Mouse (Mus musculus) heart, postnatal 10 days (tissue): ENCODE measurements around the gene Cep128. TPM values are rescaled to one million over a fixed set of nuclear protein-coding genes. Genes with fewer than 3 reads are reported as not detected.

Experiments
- DNase-seq, 2 experiments: peaks; one replicate each; pipeline ENCODE4 v3.0.0; 2021
- intact Hi-C: fragments of 180-260 bp; cut with DNase I; formaldehyde crosslinking; loops from one replicate; pipeline ENCODE4 v1.15.1; 2025
- total RNA-seq, 2 experiments: library from RNA; stranded (reverse); gene quantifications; 2 replicates each; pipeline ENCODE4 v1.2.3; 2021

Gene Cep128
- total RNA-seq, 2 experiments from 2014 or later = 8.9 to 10.4 TPM

GRCm38 (mm10) chr12:91313974-91314587 lies 70.1 kb downstream of the Cep128 start:
- intact Hi-C loops = loop anchor here (1.0 to 10.0 kb wide), 4 partner anchors 574 to 1799 kb away; no protein-coding TSS in a partner anchor
- DNase-seq = peak; percentile 38 to 55

DNA sequence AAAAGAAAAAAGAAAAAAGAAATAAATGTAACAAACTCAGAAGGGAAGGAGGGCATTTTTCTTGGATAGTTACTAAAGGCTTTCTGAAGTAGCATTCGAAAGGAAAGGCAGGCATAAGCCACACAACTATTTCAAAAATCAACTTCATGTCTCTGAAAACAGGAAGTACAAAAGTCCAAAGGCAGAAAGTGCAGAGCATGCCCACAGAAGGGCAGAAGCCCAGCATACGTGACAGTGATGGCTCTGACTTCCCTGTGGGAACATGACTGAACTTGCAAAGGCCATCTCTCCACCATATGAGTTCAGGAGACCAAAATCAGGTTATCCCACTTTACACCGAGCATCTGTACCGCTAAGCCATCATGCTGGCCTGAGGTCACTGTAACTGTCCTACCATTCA lies 71.6 kb downstream of the Cep128 start:
- DNase-seq = no peak
- intact Hi-C loops = loop anchor here (5.0 to 10.0 kb wide), 2 partner anchors 745 to 1798 kb away; no protein-coding TSS in a partner anchor

GRCm38 (mm10) chr12:91307733-91308132 lies 76.5 kb downstream of the Cep128 start:
- intact Hi-C loops = no loop called here
- DNase-seq = no peak

DNA sequence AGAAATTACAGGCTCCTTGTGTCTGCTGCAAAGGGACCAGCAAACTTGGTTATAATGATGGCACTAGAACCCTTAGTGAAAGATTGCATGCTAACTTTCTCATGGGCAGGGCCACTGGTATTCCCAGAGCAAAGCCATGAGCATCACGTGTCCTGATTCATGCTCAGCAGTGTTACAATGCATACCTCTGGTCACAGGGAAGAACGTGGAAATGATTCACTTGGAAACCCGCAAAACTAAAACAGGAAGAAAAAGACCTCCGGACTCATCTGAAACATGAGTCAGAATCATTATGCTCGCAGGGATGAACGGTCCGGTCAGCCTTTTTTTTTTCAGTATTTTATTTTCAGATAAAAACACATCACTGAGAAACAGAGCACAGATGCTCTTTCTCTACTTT lies 78.4 kb downstream of the Cep128 start:
- intact Hi-C loops = no loop called here
- DNase-seq = no peak

GRCm38 (mm10) chr12:91305038-91305437 lies 79.2 kb downstream of the Cep128 start:
- DNase-seq = no peak
- intact Hi-C loops = no loop called here

GRCm38 (mm10) chr12:91298700-91299099 lies 85.5 kb downstream of the Cep128 start:
- DNase-seq = no peak
- intact Hi-C loops = no loop called here

DNA sequence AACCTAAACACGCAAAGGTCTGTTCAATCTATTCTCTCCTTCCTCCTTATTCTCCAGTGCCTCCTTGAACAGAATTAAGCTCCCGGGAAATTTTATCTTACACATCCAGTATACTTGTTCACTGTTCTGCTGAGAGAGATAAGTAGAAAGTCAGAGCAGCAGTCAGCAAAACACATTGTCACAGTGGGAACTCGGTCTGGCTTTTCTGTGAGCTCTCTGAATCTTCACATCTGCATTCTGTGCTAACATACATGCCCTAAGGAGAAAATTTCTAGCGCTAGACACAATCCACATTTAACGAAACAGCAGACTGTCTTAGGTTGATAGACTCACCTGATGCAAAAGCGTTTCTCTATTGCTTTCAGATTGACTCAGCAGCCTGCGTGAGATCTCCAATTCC lies 88.3 kb downstream of the Cep128 start:
- DNase-seq = no peak
- intact Hi-C loops = no loop called here

DNA sequence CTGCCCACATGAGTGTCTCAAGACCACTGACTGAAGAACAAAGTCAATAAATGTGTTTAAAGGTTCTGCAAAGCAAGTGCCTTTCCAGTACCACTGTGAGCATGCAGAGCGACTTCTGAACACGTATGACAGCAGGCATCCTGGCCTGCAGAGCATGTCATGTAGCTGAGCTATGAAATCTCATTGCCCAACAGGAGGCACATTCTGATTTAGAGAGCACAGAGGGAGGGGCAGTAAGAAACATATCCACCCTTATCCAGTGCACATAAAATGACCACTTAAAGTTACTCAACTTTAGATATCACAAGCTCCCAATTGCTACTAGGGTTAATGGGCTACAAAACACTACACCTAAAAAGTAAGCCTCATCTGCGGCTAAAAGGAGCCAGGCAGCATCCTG lies 88.8 kb downstream of the Cep128 start:
- intact Hi-C loops = no loop called here

GRCm38 (mm10) chr12:91273936-91274335 lies 110.3 kb downstream of the Cep128 start:
- DNase-seq = no peak
- intact Hi-C loops = no loop called here

More for the DNA sequence above, 88.8 kb downstream of the Cep128 start:
- no peak for DNase-seq

- intact Hi-C loops = no loop called here
These were observed 114.6 kb downstream of the Cep128 start for GRCm38 (mm10) chr12:91269634-91270033.

GRCm38 (mm10) chr12:91268974-91269373 lies 115.2 kb downstream of the Cep128 start:
- DNase-seq = no peak
- intact Hi-C loops = no loop called here

More at GRCm38 (mm10) chr12:91269634-91270033, 114.6 kb downstream of the Cep128 start:
- no peak for DNase-seq

GRCm38 (mm10) chr12:91266014-91266413 lies 118.2 kb downstream of the Cep128 start:
- intact Hi-C loops = no loop called here

GRCm38 (mm10) chr12:91265462-91265861 lies 118.7 kb downstream of the Cep128 start:
- intact Hi-C loops = no loop called here
- peak; percentile 22 to 27 for DNase-seq

More at GRCm38 (mm10) chr12:91266014-91266413, 118.2 kb downstream of the Cep128 start:
- DNase-seq = no peak

GRCm38 (mm10) chr12:91264828-91265355 lies 119.3 kb downstream of the Cep128 start:
- DNase-seq = no peak
- intact Hi-C loops = no loop called here

GRCm38 (mm10) chr12:91263705-91264104 lies 120.5 kb downstream of the Cep128 start:
- no peak for DNase-seq

DNA sequence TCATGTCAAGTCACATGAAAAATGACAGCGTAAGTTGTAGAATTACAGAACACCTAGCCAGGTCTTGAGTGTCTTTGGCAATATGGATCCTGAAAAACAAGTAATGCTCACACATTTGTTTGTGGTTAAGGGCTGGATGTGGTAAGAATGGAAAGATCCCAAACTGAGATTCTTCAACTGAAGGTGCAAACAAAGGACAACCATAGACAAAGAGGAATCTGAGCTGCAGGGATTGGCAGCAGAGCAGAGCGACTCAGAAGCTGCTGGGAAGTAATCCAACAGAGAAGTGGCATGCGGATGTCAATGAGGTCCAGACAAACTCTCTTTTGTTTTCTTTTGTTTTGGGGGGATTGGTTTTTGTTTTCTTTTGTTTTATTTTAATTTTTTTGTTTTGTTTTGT lies 121.4 kb downstream of the Cep128 start:
- intact Hi-C loops = no loop called here
- DNase-seq = no peak

More at GRCm38 (mm10) chr12:91263705-91264104, 120.5 kb downstream of the Cep128 start:
- intact Hi-C loops = no loop called here

- intact Hi-C loops = no loop called here
- DNase-seq = no peak
These were observed 127.9 kb downstream of the Cep128 start for GRCm38 (mm10) chr12:91256334-91256733.

DNA sequence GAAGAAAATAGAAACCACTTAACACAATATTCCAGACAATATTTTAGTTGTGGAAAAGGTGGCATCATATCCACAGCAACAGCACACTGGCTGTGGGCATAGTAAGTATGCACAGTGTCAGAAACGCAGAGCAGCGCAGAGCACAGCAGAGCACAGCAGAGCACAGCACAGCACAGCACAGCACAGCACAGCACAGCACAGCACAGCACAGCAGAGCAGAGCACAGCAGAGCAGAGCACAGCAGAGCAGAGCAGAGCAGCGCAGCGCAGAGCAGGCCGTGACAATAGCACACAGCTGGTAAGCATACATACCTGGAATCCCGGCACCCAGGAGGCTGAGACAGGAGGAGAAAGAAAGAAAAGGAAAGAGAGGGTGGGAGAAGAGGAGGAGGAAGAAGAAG lies 129.4 kb downstream of the Cep128 start:
- intact Hi-C loops = no loop called here
- no peak for DNase-seq

- no peak for DNase-seq
- intact Hi-C loops = no loop called here
These were observed 163.6 kb downstream of the Cep128 start for GRCm38 (mm10) chr12:91220609-91221008.

GRCm38 (mm10) chr12:91205550-91205949 lies 178.7 kb downstream of the Cep128 start:
- intact Hi-C loops = no loop called here
- DNase-seq = no peak

GRCm38 (mm10) chr12:91204330-91204729 lies 179.9 kb downstream of the Cep128 start:
- no peak for DNase-seq
- intact Hi-C loops = no loop called here

GRCm38 (mm10) chr12:91202496-91202895 lies 181.7 kb downstream of the Cep128 start:
- no peak for DNase-seq
- intact Hi-C loops = no loop called here
